Mouse (Mus musculus) left cerebral cortex, postnatal 25 days (tissue): Measurements from ENCODE around the gene Kat6b. TPM values are rescaled to one million over a fixed set of nuclear protein-coding genes. Genes with fewer than 3 reads are reported as not detected.
A peak's percentile ranks its signal among the peaks of the same experiment; 100 is the strongest.
"Not testable (repeated sequence)": the region's sequence is repeated elsewhere in the genome, so short reads cannot be mapped to it uniquely, and the experiment has no call there.

Experiments used
- DNase-seq, 2 experiments: peaks; one replicate each; pipeline ENCODE4 v3.0.0; 2022; ENCODE audit warnings: low spot score in 2 of 2, mixed read lengths in 1 of 2
- intact Hi-C: fragments of 180-260 bp; cut with DNase I; formaldehyde crosslinking; loops from one replicate; pipeline ENCODE4 v1.15.1; 2025
- total RNA-seq, 2 experiments: library from RNA; stranded (reverse); gene quantifications; 2 replicates each; pipeline ENCODE4 v1.2.3; 2021

The Kat6b gene
- total RNA-seq, 2 experiments from 2014 or later: 84.3 to 85.7 TPM

DNA sequence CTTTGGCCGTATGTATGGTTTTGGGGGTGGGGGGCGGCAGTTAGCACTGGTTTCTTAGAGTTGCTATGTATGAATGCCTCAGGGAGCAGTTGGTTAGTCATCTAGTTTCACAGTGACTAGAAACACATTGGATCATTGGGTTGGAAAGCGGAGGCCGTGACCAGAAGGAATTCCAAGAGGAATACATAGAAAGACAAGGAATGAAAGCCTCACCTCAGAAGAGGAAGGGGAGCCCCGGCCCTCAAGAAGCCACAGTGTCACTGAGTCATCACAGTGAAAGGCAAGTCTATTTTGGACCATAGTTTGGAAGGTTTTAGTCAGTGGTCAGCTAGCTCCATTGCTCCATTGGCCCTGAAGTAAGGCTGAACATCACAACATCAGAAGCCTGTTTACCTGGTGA lies 132.9 kb downstream of the Kat6b start:
- no peak for DNase-seq
- intact Hi-C loops: no loop called here

DNA sequence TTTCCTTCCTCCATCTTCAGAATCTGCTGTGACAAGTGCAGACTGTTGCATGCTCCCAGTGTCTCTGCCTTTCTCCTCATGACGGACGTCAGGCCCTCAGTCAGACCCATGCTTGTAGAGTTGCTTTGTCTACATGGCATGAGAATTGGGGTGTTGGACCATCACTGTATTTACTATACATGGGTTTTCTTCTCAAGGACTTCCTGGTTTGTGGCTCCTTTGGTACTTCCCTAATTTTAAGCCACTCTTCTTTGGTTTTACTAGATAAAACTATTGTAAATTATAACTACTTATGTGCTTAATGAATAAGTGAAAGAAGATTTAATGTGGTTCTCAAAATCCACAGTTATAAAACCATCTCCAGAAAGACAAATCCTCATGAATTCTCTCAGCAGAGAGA lies 134.6 kb downstream of the Kat6b start:
- intact Hi-C loops: no loop called here
- DNase-seq: no peak

DNA sequence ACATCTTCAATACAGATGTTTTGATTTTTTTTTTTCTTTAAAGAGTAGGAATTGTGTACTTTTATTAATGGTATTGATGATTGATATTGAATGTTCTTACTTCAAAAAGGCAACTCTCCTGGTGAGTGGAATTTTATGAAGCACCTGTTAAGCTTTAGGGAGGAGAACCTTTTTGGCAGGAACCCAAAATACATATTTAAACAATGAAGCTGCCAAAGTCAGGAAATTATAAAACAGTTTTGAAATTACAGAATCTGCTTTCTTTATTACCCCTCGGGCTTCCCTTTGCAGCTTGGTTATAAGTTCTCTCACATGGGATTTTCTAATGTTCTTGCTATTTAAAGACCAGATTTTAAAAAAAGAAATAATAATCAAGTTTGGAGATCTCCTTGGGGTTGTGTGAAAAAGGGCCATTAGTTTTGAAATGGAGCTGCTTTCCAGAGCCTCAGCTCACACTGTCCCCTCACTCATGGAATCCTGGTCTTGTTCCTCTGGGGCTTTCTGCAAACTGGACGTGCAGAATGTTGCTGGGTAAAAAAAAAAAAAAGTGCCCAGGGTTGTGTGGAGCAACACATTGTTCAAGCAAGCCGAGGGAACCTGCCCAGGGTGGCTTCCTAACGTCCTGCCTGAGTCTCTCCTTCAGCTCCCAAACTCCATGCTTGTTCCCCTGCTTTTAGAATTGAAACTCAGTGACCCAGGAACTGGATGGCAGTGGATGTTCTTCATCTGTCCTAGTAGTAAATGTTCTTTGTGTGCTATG lies 136.2 kb downstream of the Kat6b start:
- no peak for DNase-seq
- intact Hi-C loops: no loop called here

DNA sequence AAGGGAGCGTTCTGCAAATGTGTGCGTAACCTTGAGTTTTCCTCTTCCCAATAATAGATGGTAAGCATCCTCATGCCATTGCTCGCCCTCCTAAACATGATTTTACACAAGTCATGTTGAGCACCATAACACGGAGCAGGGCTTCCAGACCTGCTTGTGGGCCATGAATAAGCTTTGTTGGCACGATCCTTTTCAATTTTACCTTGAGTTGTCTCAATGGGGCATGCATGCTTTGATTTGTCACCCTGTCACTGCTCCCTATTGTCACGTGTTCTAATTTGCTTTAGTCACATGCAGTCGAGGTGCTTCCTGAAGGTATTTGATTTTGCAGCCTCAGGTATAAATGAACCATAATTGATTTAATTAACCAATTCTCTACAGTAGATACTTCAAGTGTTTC lies 138.7 kb downstream of the Kat6b start:
- no peak for DNase-seq
- intact Hi-C loops: no loop called here

DNA sequence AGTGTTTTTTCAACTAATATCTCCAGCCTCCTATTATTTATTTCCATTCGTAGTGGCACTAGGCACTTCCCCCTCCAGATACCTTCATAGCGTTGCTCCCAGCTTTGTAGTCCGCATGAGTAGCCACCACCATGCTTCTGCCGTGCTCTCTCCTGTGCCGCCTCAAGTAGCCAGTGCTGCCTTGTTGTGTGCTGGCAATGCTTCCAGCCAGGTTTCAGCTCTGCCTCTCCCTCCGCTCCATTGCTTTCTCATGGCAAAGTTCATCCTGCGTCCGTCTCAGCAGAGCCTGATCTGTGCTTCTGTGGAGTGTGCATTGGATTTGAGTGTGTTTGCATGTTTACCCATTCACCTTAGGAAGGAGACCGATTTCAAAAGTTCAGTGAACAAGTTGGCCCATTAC lies 144.7 kb downstream of the Kat6b start:
- intact Hi-C loops: no loop called here
- DNase-seq: no peak

DNA sequence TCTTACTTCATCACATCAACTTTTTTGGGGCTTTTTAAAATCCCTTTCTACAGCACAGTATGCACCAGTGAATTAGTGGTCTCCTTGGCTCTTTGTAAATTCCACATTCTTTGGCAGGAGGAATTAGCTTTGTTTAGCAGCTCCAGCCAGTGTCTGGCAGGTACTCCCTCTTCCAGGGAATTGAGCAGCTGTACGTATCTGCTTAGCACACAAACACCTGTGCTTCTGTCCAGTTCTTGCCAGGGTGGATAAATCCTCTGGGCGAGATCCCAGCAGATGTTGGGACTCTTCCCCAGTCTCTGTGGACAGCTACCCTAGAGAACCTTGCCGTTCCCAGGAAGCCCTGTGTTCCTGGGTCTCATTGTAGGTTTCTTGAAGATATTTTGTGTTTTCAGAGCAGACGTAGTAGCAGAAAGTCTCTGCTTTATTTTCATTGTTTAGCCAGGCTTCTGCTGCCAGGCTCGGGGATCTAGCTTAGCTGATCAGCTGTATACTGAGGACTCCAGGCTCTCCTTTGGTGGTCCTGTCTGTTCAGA lies 150.5 kb downstream of the Kat6b start:
- DNase-seq: no peak
- intact Hi-C loops: no loop called here

- intact Hi-C loops: loop anchor here (5.0 kb wide), 2 partner anchors 91 to 114 kb away; no protein-coding TSS in a partner anchor
- DNase-seq: peak in 1 of 2 experiments; percentile 75
These were observed 155.3 kb downstream of the Kat6b start for GRCm38 (mm10) chr14:21636548-21636947.

- intact Hi-C loops: no loop called here
- DNase-seq: peak; percentile 45 to 91
These were observed 159.7 kb downstream of the Kat6b start for GRCm38 (mm10) chr14:21640806-21641435.

GRCm38 (mm10) chr14:21653813-21654212 lies 172.6 kb downstream of the Kat6b start:
- intact Hi-C loops: no loop called here
- no peak for DNase-seq

GRCm38 (mm10) chr14:21659155-21659554 lies 177.9 kb downstream of the Kat6b start:
- intact Hi-C loops: loop anchor here (2.0 kb wide), 2 partner anchors 158 to 522 kb away; no protein-coding TSS in a partner anchor
- no peak for DNase-seq

GRCm38 (mm10) chr14:21659652-21660051 lies 178.4 kb downstream of the Kat6b start:
- DNase-seq: peak in 1 of 2 experiments; percentile 76
- intact Hi-C loops: loop anchor here (2.0 kb wide), 2 partner anchors 159 to 523 kb away; no protein-coding TSS in a partner anchor

- intact Hi-C loops: no loop called here
- no peak for DNase-seq
These were observed 181.4 kb downstream of the Kat6b start for GRCm38 (mm10) chr14:21662465-21663142.

DNA sequence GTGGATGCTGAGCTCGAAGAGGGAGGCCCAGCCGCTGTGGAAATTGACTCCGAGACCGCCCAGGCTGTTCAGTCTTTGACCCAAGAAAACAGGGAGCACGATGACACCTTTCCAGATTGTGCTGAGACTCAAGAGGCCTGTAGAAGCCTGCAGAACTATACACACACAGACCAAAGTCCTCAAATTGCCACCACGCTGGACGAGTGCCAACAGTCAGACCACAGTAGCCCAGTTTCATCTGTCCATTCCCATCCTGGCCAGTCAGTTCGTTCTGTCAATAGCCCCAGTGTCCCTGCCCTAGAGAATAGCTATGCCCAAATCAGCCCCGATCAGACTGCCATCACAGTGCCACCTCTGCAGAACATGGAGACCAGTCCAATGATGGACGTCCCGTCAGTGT lies 188.0 kb downstream of the Kat6b start:
- no peak for DNase-seq
- intact Hi-C loops: no loop called here

DNA sequence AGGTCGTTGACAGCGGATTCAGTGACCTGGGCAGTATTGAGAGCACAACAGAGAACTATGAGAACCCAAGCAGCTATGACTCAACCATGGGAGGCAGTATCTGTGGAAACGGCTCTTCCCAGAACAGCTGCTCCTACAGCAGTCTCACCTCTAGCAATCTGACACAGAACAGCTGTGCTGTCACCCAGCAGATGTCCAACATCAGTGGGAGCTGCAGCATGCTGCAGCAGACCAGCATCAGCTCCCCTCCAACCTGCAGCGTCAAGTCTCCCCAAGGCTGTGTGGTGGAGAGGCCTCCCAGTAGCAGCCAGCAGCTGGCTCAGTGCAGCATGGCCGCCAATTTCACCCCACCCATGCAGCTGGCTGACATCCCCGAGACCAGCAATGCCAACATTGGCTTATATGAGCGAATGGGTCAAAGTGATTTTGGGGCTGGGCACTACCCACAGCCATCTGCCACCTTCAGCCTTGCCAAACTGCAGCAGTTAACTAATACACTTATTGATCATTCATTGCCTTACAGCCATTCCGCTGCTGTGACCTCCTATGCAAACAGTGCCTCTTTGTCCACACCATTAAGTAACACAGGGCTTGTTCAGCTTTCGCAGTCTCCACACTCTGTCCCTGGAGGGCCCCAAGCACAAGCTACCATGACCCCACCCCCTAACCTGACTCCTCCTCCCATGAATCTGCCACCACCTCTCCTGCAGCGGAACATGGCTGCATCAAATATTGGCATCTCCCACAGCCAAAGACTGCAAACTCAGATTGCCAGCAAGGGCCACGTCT lies 188.6 kb downstream of the Kat6b start:
- intact Hi-C loops: loop anchor here (10.0 kb wide), 1 partner anchor 175 kb away; the partner anchor contains the start of gene Comtd1
- DNase-seq: no peak

GRCm38 (mm10) chr14:21670422-21671006 lies 189.3 kb downstream of the Kat6b start:
- intact Hi-C loops: loop anchor here (10.0 kb wide), 1 partner anchor 174 kb away; the partner anchor contains the start of gene Comtd1
- DNase-seq: not testable (repeated sequence)

GRCm38 (mm10) chr14:21673100-21673499 lies 191.9 kb downstream of the Kat6b start:
- intact Hi-C loops: loop anchor here (10.0 kb wide), 1 partner anchor 172 kb away; the partner anchor contains the start of gene Comtd1
- DNase-seq: no peak

GRCm38 (mm10) chr14:21674471-21674870 lies 193.2 kb downstream of the Kat6b start:
- DNase-seq: no peak
- intact Hi-C loops: loop anchor here (10.0 kb wide), 1 partner anchor 170 kb away; the partner anchor contains the start of gene Comtd1

- intact Hi-C loops: loop anchor here (10.0 kb wide), 1 partner anchor 169 kb away; the partner anchor contains the start of gene Comtd1
These were observed 195.0 kb downstream of the Kat6b start for GRCm38 (mm10) chr14:21676223-21676622.

More at GRCm38 (mm10) chr14:21676223-21676622, 195.0 kb downstream of the Kat6b start:
- peak in 1 of 2 experiments; percentile 50 for DNase-seq
